Mouse (Mus musculus) T-helper 17 cell (primary cell): ENCODE data around the gene Ccnh.
"Not testable (repeated sequence)": the region's sequence is repeated elsewhere in the genome, so short reads cannot be mapped to it uniquely, and the experiment has no call there.

ENCODE experiments used
- in situ Hi-C, 2 experiments: fragments of 300-600 bp; cut with MboI, MseI; formaldehyde crosslinking; loops; 1 replicate in 1 of 2; 2 replicates in 1 of 2; pipeline ENCODE4 v1.15.1; 2025; ENCODE audit warnings: high pct_unique_total_duplicates in 2 of 2

Ccnh gene

DNA sequence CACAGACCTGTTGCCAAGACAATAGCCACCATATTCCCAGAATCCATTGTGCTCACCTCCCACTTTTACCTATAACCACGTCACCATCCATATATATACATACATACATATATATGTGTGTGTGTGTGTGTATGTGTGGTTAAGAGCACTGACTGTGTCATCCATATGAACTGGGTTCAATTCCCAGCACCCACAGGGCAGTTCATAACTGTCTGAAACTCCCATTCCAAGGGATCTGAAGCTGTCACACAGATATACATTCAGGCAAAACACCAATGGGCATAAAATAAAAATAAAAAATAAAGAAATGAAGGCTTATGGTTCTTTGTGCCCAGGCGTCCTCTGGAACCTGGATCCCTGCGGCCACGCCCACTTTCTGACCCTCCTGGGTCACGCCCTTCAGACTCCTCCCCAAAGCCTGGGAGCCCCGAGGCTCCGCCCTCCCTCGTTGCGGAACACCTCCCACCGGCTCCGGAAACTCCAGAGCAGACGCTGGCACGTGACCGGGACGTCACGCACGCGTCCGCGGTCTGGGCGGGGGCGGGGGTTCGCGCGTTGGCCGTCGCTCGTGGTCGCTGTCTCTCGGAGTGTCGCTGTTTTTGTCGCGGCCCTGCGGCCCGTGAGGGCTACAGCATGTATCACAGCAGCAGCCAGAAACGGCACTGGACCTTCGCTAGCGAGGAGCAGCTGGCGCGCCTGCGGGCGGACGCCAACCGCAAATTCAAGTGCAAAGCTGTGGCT lies at the start of gene Ccnh:
Gene Ccnh, plus strand, starts transcription at position 506 of the 741 bp plus-strand sequence.
- in situ Hi-C loops: no loop called here

DNA sequence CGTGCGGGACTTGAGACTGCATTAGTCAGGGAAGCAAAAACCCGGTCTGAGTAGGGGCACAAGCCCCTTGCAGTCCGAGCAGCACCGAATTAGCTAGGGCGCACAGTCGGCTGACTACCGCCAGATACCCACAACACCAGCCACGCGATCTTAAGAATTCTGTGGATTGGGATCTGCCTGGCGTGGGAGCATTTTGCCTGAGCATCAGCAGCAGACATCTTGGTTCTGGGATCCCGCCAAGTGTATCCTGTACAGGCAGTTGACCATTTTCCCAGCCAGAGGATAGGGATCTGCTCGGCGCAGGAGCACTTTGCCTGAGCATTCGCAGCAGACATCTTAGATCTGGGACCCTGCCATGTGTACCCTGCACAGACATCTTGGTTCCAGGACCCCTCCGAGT lies 45.8 kb upstream of the Ccnh start:
- in situ Hi-C loops: not testable (repeated sequence)

DNA sequence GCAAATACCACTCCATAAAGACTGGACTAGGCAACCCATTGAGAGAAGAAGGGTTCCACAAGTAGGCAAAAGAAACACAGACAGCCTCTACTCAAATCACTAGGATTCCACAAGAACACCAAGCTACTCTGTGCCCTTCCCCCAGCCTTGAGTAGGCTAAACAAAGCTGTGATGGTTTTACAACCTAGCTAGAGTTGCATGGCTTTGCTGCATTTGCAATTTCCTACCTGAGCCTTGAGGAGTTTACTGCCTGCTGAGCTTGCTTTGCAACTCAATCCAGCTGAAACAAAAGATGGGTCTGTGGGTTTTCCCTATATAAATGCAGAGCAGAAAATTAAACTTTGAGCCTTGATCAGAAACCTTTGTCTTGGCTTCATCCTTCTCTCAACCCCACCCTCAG lies 42.7 kb upstream of the Ccnh start:
- in situ Hi-C loops: no loop called here

DNA sequence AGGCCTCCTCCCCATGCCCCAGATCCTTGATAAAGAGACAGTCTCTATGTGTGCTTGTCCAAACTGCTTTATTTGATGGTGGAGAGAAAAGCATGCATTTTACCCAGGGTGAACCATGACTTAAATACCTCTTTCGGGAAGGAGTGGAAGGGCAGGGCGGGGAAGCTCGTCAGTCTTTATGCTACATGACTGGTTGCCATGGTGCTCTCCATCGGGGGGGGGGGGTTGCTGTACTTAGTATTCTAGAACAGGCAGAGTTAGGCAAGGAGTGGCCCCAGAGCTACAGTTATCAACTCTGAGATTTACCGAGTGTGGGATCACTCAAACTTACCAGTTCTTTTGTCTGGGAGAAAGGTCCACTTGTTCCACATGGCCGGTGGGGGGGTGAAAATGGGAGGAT lies 34.5 kb upstream of the Ccnh start:
- in situ Hi-C loops: loop anchor here (25.0 kb wide), 1 partner anchor 1442 kb away; no protein-coding TSS in a partner anchor

DNA sequence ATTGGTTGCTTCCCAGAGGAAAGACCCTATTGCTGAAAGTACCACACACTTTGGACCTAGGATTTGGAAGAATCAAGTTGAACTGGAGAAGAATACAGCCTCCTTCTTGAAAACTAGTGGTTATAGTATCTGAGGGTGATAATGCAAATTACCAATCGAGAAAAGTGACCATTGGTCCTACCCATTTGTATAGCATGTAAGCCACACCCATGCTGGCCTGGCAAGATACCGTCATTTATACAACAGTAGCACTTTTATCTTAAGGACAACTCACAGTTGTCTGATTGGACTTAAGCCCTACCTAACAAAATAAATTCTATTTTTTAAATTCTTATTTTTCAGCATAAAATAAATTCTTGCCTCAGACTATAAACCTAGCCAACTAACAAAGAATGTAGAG lies 29.2 kb upstream of the Ccnh start:
- in situ Hi-C loops: loop anchor here (25.0 kb wide), 1 partner anchor 1448 kb away; no protein-coding TSS in a partner anchor

DNA sequence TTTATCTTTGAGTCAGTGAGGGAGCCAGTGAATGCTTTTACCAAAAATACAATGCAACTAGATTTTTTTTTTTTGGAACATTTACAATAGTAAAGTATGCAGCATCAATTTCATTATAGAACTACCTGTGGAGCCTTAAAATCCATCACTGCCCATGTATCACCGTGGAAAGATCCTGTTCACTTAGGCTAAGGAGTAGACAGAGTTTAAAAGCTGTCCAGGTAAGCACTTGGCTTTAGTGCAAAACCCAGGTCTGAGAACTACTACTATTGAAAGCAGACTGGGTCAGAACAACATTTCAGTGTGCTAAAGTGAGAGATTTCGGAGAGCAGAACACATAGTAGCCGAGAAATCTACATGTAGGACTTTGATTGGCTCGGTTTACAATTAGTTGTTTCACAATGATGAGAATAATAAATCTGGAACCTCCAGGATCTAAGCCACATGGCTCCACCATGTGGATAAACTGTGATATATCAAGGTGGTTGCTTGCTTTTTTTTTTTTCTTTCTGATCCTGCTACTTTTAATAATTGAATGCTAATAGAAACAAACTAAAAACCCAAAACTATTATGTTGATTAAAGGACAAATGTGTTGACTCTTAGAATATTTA lies 24.6 kb upstream of the Ccnh start:
- in situ Hi-C loops: loop anchor here (25.0 kb wide), 1 partner anchor 1452 kb away; no protein-coding TSS in a partner anchor

DNA sequence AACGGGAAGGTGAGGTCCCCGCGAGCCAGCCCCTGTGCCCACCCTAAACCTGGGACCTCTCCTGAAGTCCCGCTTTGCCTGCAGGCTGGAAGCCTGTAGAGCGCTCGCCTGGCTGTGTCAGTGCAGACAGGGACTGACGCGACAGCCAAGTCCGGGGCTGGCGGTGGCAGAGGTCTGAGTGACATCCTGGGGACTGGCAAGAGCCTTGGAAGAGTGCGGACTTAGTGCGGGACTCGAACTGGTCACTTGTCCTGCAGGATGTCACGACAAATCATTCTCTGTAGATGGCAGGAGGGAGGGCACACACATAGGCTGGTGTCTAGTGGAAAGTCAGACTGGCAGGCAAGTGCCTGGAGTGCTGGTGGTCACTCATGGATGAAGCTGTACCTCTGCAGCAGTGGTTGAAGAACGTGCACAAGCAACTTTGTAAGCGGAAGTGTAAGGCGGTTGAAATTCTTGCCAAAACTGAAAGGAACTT lies 475 bp downstream of the Ccnh start:
- in situ Hi-C loops: loop anchor here (5.0 to 10.0 kb wide), 3 partner anchors 88 to 855 kb away; partner anchors contain the start of gene Cox7c (in 1 of the 2)

DNA sequence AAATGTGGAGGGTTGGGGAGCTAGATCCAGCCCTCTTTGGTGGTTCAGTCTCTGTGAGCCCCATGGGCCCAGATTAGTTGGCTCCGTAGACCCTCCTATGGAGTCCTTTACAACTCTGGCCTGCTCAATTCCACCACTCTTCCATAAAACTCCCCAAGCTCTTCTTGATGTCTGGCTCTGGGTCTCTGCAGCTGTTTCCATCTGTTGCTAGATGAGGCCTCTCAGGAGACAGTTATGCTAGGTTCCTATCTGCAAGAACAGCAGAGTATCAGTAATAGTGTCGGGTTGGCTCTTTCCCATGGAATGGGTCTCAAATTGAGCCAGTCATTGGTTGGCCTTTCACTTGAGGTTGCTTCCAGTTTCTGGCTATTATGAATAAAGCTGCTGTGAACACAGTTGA lies 2.0 kb downstream of the Ccnh start:
- in situ Hi-C loops: loop anchor here (5.0 to 10.0 kb wide), 3 partner anchors 86 to 854 kb away; partner anchors contain the start of gene Cox7c (in 1 of the 2)

DNA sequence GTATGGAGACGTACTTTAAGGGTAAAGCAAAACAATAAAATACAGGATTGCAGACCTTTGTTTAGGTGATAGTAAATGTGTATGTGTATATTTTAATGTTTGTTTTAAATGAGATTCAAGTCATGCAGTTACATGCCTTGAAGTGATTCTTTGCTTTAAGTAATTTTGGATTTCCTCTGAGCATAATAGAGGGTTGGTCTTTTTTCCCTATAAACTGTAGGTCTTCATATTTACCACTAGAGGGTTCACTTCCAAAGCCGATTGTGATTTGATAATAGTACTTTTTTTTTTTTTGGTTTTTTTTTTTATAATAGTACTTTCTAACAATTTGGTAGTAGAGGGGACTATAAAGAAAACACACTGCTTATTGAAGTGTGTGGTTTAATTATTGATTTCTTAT lies 18.3 kb downstream of the Ccnh start:
- in situ Hi-C loops: no loop called here

DNA sequence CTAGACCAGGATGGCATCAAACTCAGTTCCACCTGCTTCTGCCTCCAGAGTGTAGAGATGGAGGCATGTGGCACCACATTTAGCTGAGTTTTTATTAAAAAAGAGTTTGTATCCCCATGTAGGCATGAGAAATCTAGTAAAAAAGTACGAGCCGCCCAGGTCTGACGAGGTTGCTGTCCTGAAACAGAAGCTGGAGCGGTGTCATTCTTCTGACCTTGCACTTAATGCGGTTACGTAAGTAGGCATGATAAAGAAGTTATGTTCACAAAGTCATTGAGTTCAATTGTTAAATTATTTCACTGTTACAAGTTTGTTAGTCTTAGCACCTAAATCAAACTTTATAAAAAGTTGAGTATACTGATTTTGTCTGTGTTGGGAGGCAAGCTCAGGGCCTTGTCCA lies 19.4 kb downstream of the Ccnh start:
- in situ Hi-C loops: no loop called here

DNA sequence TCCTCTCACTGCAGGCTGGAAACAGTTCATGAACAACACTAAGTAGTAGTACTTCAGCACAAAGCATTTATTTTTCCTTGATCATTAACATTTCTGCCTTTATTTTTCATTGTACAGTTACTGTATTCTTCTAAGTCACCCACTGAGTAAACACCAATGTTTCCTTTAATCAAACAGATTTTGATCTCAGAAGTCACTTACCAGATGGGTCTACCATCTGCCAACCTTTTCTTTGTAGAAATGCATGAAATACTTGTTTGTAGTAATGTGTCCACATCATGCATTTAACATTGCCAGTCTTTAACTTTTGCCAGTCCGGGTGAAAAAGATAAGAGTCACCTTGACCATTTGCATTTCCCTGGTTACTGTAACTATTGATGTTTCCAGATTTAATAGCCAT lies 21.1 kb downstream of the Ccnh start:
- in situ Hi-C loops: no loop called here

DNA sequence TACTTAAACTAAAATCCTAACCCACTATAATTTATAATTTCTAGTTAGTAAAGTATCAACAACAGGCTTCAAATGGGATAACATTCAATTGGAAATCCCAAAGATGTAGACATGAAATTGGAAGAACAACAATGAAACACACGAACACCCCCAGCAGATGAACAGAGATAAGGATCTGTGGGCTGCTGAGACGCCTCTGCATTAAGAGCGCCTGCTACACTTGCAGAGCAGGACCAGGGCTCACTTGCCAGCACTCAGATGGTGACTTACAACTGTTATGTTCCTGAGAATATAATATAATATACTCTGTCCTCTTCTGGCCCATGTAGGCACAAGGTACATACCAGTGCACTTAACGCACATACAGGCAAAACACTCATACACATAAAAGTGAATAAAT lies 29.4 kb downstream of the Ccnh start:
- in situ Hi-C loops: no loop called here

DNA sequence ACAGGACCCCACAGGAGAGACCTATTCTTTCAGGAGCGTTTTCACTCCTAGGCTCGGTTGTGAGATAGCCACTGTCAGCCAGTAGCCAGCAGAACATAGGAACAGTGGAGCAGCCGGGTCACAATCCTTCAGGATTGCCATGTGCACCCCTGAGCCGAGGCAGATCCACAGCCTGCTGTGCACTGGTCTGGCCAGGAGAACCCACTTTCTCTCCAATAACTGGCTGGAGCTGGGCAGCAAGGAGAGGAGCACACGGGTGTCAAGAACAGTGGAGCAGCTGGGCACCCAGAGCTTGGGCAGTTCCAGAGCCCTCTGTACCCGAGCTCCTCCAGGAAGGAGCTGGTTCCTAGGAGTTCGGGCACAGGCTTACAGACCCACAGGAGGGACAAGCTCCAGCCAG lies 49.6 kb downstream of the Ccnh start:
- in situ Hi-C loops: no loop called here
